ENCODE assay signal across 10 mouse cellular contexts in the genomic region with DNA sequence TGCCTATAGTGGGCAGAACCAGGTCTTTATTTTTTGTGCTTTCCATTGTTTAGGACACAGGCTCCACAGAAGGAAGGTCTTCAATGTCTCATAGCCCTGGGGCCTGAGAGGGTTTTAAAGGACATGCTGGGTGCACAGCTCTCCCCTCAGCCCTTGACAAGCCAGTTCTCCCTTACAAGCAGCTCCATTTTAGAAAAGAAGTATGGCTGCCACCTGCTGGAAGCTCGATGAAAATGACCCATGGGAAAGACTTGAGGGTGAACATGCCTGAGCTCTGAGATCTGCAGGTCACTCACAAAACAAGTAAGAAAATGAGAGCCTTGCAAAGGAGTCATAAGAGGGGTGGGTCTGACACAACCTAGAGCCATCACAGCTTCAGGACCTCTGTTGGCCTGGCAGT. TPM values are rescaled to one million over a fixed set of nuclear protein-coding genes. Genes with fewer than 3 reads are reported as not detected.
A peak's percentile ranks its signal among the peaks of the same experiment; 100 is the strongest.
DNase-seq lines count a peak whose midpoint lies in the region; ATAC-seq and TF ChIP-seq lines count a peak whose summit lies in the region.
"Had no signal": no experiment of that assay in that cellular context is flagged by ENCODE, and none has a peak within 500 bp of the region (broad histone marks: within the 10 kb centered on the region; RNA-seq: fewer than 3 reads in every experiment).

No protein-coding gene starts in this region.

- intact Hi-C loops in heart, postnatal 25 days (cut with DNase I), result loop anchor here (1.0 to 5.0 kb wide), 2 partner anchors 105 to 178 kb away; no protein-coding TSS in a partner anchor

- no peak for ATAC-seq in heart, postnatal 0 days (ENCODE audit: insufficient read depth, low read depth)
- ATAC-seq in Patski, result no peak
- ATAC-seq in monocyte, adult 5-6 weeks (replicated peaks; ENCODE audit: insufficient number of reproducible peaks, low FRiP score, low TSS enrichment, poor library complexity, severe bottlenecking), result no peak

- no peak overlapping the region for H3K27ac ChIP-seq in heart, postnatal 0 days (ENCODE audit: low read depth)
- H3K27ac ChIP-seq in layer of hippocampus, adult 2 months, result no peak overlapping the region
- H3K27ac ChIP-seq: embryonic facial prominence, embryonic 12.5 days had no signal

- no peaks in the 10 kb centered on the region for H3K4me1 ChIP-seq in heart, postnatal 0 days (ENCODE audit: control insufficient read depth, insufficient read depth)
- H3K4me1 ChIP-seq: embryonic facial prominence, embryonic 12.5 days had no signal

- DNase-seq in heart, postnatal 0 days (ENCODE audit: low spot score), result peak; percentile 30
- DNase-seq in heart, postnatal 25 days (ENCODE audit: low spot score), result no peak
- DNase-seq in 416B (ENCODE audit: low read depth) (peak; percentile 56), Patski (ENCODE audit: low read depth, low spot score) (no peak)
- peak; percentile 33 for DNase-seq in embryo, embryonic 9.5 days (ENCODE audit: extremely low spot score)
- DNase-seq in layer of hippocampus, adult 2 months (ENCODE audit: low spot score in 2 of 2), result peak; percentile 25 to 52
- DNase-seq in lung, postnatal 25 days (ENCODE audit: low spot score), result peak; percentile 17

- no peaks in the 10 kb centered on the region for H3K27me3 ChIP-seq in heart, postnatal 0 days (ENCODE audit: control insufficient read depth, insufficient read depth, low read length)
- peaks cover 9% of the 10 kb centered on the region for H3K27me3 ChIP-seq in Patski
- H3K27me3 ChIP-seq: embryonic facial prominence, embryonic 12.5 days had no signal

- no peak overlapping the region for H3K4me3 ChIP-seq in heart, postnatal 0 days (ENCODE audit: low read depth, low read length)
- H3K4me3 ChIP-seq in layer of hippocampus, adult 2 months, result no peak overlapping the region
- H3K4me3 ChIP-seq: embryonic facial prominence, embryonic 12.5 days had no signal

- H3K9me3 ChIP-seq in heart, postnatal 0 days (replicated peaks; ENCODE audit: control insufficient read depth, low read length), result no peaks in the 10 kb centered on the region
- H3K9me3 ChIP-seq: embryonic facial prominence, embryonic 12.5 days had no signal

- H3K9ac ChIP-seq in heart, postnatal 0 days (replicated peaks; ENCODE audit: low read depth, low read length), result no peak overlapping the region
- H3K9ac ChIP-seq: embryonic facial prominence, embryonic 12.5 days had no signal

- CTCF ChIA-PET in Patski (lab: Charles Lee), result no interaction called here

- TF ChIP-seq CTCF in heart, postnatal 0 days (IDR thresholded peaks at IDR 0.05; ENCODE audit: low read depth), result peak; percentile 63
- peak; percentile 54 for TF ChIP-seq CTCF in Patski (IDR thresholded peaks at IDR 0.05)
- TF ChIP-seq CTCF in layer of hippocampus, adult 2 months (conservative IDR thresholded peaks at IDR 0.05), result peak; percentile 78

- no peak for TF ChIP-seq EP300 in heart, postnatal 0 days (IDR thresholded peaks at IDR 0.05; ENCODE audit: low read depth)

- WGBS in heart, postnatal 0 days, result 3% methylated on average over 1 of the region's 1 CpGs

- in situ Hi-C loops in Patski (cut with MboI; ENCODE audit: low pct_unique_long_range_greater_than_20kb), result loop anchor here (5.0 kb wide), 1 partner anchor 103 kb away; no protein-coding TSS in a partner anchor

- H3K4me2 ChIP-seq in heart, postnatal 0 days (ENCODE audit: low read depth, low read length), result no peak overlapping the region
- H3K4me2 ChIP-seq: embryonic facial prominence, embryonic 12.5 days had no signal

- no peaks in the 10 kb centered on the region for H3K36me3 ChIP-seq in heart, postnatal 0 days (replicated peaks; ENCODE audit: control insufficient read depth, insufficient read depth, low read length)
- H3K36me3 ChIP-seq: embryonic facial prominence, embryonic 12.5 days had no signal

- POLR2A ChIA-PET in Patski (lab: Charles Lee), result no interaction called here

RNA-seq across cellular contexts. Expression of gene Gm2431, which starts 8.3 kb away (rescaled TPM):
- total RNA-seq in heart, postnatal 0 days (2014; rRNA removed; ENCODE audit: low replicate concordance), result not detected in 2 replicates
- polyA plus RNA-seq in heart, postnatal 0 days (2015; fragmentation: Nextera tagmentation; extraction: Ambion mirVana), result not detected in 2 replicates
- not detected for total RNA-seq in heart, postnatal 25 days (2021)
- not detected for polyA plus RNA-seq in Patski (2021)
- total RNA-seq in layer of hippocampus, adult 2 months (2021), result not detected
- total RNA-seq in monocyte, adult 5-6 weeks (2017), result not detected in 3 replicates
- polyA plus RNA-seq: embryonic facial prominence, embryonic 12.5 days; lung, embryonic 16.5 days had no signal

RNA-seq across cellular contexts. Expression of gene Gm40460, which starts 8.9 kb away (rescaled TPM):
- not detected in 2 replicates for total RNA-seq in heart, postnatal 0 days (2014; rRNA removed; ENCODE audit: low replicate concordance)
- not detected in 2 replicates for polyA plus RNA-seq in heart, postnatal 0 days (2015; fragmentation: Nextera tagmentation; extraction: Ambion mirVana)
- total RNA-seq in heart, postnatal 25 days (2021), result not detected
- not detected for polyA plus RNA-seq in Patski (2021)
- not detected for total RNA-seq in layer of hippocampus, adult 2 months (2021)
- not detected in 3 replicates for total RNA-seq in monocyte, adult 5-6 weeks (2017)
- polyA plus RNA-seq: embryonic facial prominence, embryonic 12.5 days; lung, embryonic 16.5 days had no signal

RNA-seq across cellular contexts. Expression of gene Krtap5-5, which starts 20.1 kb away (rescaled TPM):
- not detected in 2 replicates for total RNA-seq in heart, postnatal 0 days (2014; rRNA removed; ENCODE audit: low replicate concordance)
- polyA plus RNA-seq in heart, postnatal 0 days (2015; fragmentation: Nextera tagmentation; extraction: Ambion mirVana), result not detected in 2 replicates
- total RNA-seq in heart, postnatal 25 days (2021), result not detected
- not detected for polyA plus RNA-seq in Patski (2021)
- total RNA-seq in layer of hippocampus, adult 2 months (2021), result not detected
- not detected in 3 replicates for total RNA-seq in monocyte, adult 5-6 weeks (2017)
- polyA plus RNA-seq: embryonic facial prominence, embryonic 12.5 days; lung, embryonic 16.5 days had no signal

RNA-seq across cellular contexts. Expression of gene Gm4559, which starts 24.3 kb away (rescaled TPM):
- not detected in 2 replicates for total RNA-seq in heart, postnatal 0 days (2014; rRNA removed; ENCODE audit: low replicate concordance)
- polyA plus RNA-seq in heart, postnatal 0 days (2015; fragmentation: Nextera tagmentation; extraction: Ambion mirVana), result not detected in 2 replicates
- total RNA-seq in heart, postnatal 25 days (2021), result not detected
- not detected for polyA plus RNA-seq in Patski (2021)
- total RNA-seq in layer of hippocampus, adult 2 months (2021), result not detected
- total RNA-seq in monocyte, adult 5-6 weeks (2017), result not detected in 3 replicates
- polyA plus RNA-seq: embryonic facial prominence, embryonic 12.5 days; lung, embryonic 16.5 days had no signal

RNA-seq across cellular contexts. Expression of gene Gm7579, which starts 38.2 kb away (rescaled TPM):
- total RNA-seq in heart, postnatal 0 days (2014; rRNA removed; ENCODE audit: low replicate concordance), result not detected in 2 replicates
- polyA plus RNA-seq in heart, postnatal 0 days (2015; fragmentation: Nextera tagmentation; extraction: Ambion mirVana), result not detected in 2 replicates
- not detected for total RNA-seq in heart, postnatal 25 days (2021)
- polyA plus RNA-seq in Patski (2021), result not detected
- not detected for total RNA-seq in layer of hippocampus, adult 2 months (2021)
- not detected in 3 replicates for total RNA-seq in monocyte, adult 5-6 weeks (2017)
- polyA plus RNA-seq: embryonic facial prominence, embryonic 12.5 days; lung, embryonic 16.5 days had no signal

Comparison
In these comparisons a context has a peak if more than half of its experiments do, and no peak if none do; other contexts are left out.
1. DNase-seq: peak in heart, postnatal 0 days (single experiment), 416B (single experiment), embryo, embryonic 9.5 days (single experiment), layer of hippocampus, adult 2 months (2 of 2) and lung, postnatal 25 days (single experiment); none in heart, postnatal 25 days (single experiment) and Patski (single experiment).
2. Peak in every context shown above with its lines, with median percentiles within 50 percentile points of each other: CTCF ChIP-seq.